Mouse (Mus musculus) yolk sac, embryonic 10.5 days (tissue): ENCODE measurements around the gene Banp.

ENCODE experiments used
- DNase-seq: peaks from one replicate; pipeline ENCODE4 v3.0.0-alpha.2; 2017; ENCODE audit warnings: low spot score

Gene Banp

GRCm38 (mm10) chr8:121949222-121949800 lies at the start of gene Banp:
Gene Banp, plus strand, starts transcription at chr8:121949750.
- DNase-seq, result no peak

GRCm38 (mm10) chr8:121901498-121902236 lies 47.9 kb upstream of the Banp start:
- DNase-seq, result no peak

GRCm38 (mm10) chr8:121903977-121904376 lies 45.6 kb upstream of the Banp start:
- DNase-seq, result no peak

- DNase-seq, result no peak
These were observed 44.6 kb upstream of the Banp start for GRCm38 (mm10) chr8:121904999-121905398.

GRCm38 (mm10) chr8:121905420-121905819 lies 44.1 kb upstream of the Banp start:
- DNase-seq, result no peak

- DNase-seq, result no peak
These were observed 43.7 kb upstream of the Banp start for GRCm38 (mm10) chr8:121905864-121906263.

GRCm38 (mm10) chr8:121906542-121907512 lies 42.7 kb upstream of the Banp start:
- DNase-seq, result peak; percentile 36

- peak; percentile 97 for DNase-seq
These were observed 41.8 kb upstream of the Banp start, which contains the start of gene Slc7a5 for GRCm38 (mm10) chr8:121907587-121908248. Gene Slc7a5, minus strand, starts transcription at chr8:121907694.

GRCm38 (mm10) chr8:121908378-121909147 lies 41.0 kb upstream of the Banp start:
- DNase-seq, result no peak

- DNase-seq, result no peak
These were observed 40.4 kb upstream of the Banp start for GRCm38 (mm10) chr8:121909148-121909541.

GRCm38 (mm10) chr8:121909663-121910062 lies 39.9 kb upstream of the Banp start:
- DNase-seq, result peak; percentile 59

GRCm38 (mm10) chr8:121911400-121911799 lies 38.1 kb upstream of the Banp start:
- DNase-seq, result no peak

- no peak for DNase-seq
These were observed 37.6 kb upstream of the Banp start for GRCm38 (mm10) chr8:121911987-121912386.

GRCm38 (mm10) chr8:121912831-121913230 lies 36.7 kb upstream of the Banp start:
- DNase-seq, result no peak

- DNase-seq, result no peak
These were observed 36.2 kb upstream of the Banp start for GRCm38 (mm10) chr8:121913378-121913777.

GRCm38 (mm10) chr8:121919158-121919557 lies 30.4 kb upstream of the Banp start:
- DNase-seq, result no peak

GRCm38 (mm10) chr8:121919731-121920130 lies 29.8 kb upstream of the Banp start:
- peak; percentile 64 for DNase-seq

GRCm38 (mm10) chr8:121921582-121921981 lies 28.0 kb upstream of the Banp start:
- no peak for DNase-seq

GRCm38 (mm10) chr8:121922101-121922500 lies 27.4 kb upstream of the Banp start:
- DNase-seq, result no peak

- peak; percentile 80 for DNase-seq
These were observed 24.9 kb upstream of the Banp start for GRCm38 (mm10) chr8:121924681-121925080.

GRCm38 (mm10) chr8:121925624-121926023 lies 23.9 kb upstream of the Banp start:
- peak; percentile 67 for DNase-seq
